Mouse (Mus musculus) retina, postnatal 7 days (tissue): ENCODE data around the gene Itpr1.

Experiments
- DNase-seq: peaks from one replicate; pipeline ENCODE4 v3.0.0-alpha.2; 2012; ENCODE audit warnings: low read depth, low spot score

Itpr1 gene

DNA sequence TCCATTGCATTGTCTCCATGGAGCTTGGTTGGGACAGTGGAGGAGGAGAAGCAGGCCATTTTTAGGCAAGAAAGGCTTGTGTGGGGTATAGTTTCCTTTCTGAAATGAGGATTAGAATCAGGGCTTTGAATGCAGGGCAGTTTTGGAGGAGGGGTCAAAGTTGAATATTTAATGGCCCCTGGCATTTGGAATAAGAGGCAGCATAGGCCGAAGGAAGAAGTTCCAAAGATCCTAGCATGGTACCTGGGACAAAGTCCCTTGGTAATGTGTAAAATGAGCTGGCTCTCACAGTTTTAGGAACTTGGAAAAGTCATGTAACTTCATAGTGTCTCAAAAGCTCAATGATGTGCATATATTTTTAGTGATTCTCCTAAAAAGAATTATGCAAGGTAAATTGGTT lies 27.1 kb downstream of the Itpr1 start:
- DNase-seq, result no peak

GRCm38 (mm10) chr6:108240754-108241153 lies 27.9 kb downstream of the Itpr1 start:
- no peak for DNase-seq

- no peak for DNase-seq
Observed at GRCm38 (mm10) chr6:108244571-108244970, 31.7 kb downstream of the Itpr1 start.

DNA sequence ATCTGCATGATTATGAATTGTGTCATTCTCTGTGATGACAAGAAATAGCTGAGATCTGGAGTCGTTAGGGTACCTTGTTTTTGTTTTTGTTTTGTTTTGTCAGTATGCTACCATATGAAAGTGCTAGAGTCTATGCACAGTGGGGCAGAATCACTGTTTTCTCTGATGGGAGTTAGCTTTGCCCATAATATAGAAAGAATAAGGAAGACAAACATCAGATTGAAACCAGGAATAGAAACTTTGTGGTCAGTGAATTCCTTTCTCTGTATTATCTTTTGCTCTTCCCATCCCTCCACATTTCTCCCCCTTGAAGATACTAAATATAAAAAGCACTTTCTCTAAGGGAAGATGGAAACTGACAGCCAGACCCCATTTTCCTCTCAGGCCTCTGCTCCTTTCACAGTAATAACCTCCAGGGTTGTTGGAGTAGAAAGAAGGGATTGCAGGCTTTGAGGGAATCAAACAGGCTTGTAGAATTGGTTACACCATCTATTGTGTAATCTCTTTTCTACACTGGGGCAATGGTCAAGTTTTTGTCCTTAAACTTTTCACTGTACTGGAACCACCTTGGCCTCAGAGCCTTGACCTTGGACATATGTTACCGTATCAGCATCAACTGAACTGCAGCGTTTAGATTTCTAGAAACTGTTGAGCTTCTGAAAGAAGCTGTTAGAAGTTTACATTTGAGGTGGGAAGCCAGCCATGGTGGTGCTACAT lies 33.6 kb downstream of the Itpr1 start:
- DNase-seq, result no peak

DNA sequence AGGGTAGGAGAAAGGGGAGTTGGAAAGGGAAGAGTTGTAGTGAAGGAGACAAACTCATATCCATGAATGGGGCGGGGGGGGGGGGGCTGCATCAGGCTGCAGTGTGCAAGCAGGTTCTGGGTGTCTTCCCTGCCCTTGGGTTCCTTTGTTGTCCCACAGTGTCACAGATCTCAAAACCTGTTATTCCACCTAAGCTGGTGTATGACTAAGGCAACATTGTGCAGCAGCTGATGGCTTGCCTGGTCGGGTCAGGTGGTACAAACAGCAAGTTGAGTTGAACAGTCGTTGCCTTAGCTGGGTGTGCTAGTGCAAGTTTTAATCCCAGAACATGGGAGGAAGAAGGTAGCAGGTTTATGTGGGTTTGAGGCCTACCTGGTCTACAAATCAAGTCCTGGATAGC lies 34.3 kb downstream of the Itpr1 start:
- no peak for DNase-seq

DNA sequence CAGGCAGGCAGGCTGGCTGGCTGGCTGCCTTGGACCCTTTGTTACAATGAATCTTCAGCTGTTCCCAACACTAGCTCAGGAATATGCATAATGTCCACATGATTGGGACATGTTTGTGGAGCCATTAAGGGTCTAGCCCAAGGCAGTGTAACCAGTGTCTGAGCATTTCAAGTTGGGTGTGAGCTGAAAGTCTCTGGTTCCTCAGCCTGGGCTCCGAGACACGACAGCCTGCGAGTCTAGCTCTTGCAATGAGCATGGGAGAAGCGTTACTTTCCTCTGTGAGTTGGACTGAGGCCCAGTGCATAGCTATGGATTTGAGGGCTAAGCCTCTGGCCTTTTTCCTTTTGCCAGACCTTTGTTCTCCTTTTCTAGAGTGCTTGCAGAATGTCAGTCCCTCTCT lies 35.6 kb downstream of the Itpr1 start:
- DNase-seq, result no peak

DNA sequence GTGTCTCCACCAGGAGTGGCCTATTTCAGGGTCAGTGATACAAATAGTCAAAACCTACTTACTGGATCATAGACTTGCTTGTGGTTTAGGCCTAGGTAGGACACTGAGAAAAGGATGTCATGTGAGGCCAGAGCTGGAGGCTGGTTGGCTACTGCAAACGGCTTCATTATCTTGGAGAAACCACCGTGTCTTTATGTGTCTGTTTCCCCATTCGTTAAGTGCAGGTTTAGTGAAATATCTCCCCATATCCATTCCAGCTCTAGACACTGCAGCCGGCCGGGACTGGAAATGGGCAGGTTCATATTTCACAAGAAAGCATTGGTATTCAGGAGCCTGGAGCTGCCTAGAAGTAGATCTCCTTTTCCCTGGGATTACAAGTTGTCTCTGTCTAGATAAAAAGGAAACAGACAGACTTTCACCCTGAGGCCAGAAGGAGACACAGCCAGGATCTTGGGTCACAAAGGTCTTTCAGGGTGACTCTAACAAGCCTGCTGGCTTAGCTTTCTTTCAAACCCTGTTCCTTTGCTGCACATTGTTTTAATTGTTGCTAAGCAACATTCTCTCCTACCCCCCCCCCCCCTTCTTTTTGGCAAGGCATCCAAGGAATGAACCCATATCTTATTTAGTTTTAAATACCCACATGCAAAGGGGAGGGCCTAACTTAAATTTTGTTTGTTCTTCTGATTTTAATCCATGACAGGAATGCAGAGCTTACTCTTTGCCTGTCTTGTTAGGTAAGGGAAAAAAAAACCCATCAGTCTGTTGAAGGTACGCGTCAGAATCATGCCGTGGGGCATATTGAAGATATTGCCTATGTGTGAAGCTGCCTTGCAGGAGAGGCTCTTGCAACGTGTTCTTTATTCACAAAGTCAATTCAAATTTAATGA lies 36.4 kb downstream of the Itpr1 start:
- no peak for DNase-seq

DNA sequence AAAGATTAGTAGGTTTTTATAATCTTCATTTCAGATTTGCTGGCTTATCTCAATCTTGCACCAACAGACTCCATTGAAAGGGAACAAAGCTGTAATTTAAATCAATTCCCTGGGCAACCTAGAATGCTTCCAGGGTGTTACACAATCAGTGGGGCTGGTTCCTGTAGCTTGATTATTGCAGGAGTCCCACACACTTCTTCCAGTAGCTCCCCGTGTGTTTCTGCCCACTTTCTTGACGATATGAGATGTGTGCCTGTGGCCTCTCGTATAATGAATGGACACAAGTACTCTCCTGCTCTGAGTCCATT lies 37.0 kb downstream of the Itpr1 start:
- no peak for DNase-seq

GRCm38 (mm10) chr6:108250416-108250815 lies 37.5 kb downstream of the Itpr1 start:
- DNase-seq, result no peak

GRCm38 (mm10) chr6:108252565-108253360 lies 39.9 kb downstream of the Itpr1 start:
- DNase-seq, result no peak

DNA sequence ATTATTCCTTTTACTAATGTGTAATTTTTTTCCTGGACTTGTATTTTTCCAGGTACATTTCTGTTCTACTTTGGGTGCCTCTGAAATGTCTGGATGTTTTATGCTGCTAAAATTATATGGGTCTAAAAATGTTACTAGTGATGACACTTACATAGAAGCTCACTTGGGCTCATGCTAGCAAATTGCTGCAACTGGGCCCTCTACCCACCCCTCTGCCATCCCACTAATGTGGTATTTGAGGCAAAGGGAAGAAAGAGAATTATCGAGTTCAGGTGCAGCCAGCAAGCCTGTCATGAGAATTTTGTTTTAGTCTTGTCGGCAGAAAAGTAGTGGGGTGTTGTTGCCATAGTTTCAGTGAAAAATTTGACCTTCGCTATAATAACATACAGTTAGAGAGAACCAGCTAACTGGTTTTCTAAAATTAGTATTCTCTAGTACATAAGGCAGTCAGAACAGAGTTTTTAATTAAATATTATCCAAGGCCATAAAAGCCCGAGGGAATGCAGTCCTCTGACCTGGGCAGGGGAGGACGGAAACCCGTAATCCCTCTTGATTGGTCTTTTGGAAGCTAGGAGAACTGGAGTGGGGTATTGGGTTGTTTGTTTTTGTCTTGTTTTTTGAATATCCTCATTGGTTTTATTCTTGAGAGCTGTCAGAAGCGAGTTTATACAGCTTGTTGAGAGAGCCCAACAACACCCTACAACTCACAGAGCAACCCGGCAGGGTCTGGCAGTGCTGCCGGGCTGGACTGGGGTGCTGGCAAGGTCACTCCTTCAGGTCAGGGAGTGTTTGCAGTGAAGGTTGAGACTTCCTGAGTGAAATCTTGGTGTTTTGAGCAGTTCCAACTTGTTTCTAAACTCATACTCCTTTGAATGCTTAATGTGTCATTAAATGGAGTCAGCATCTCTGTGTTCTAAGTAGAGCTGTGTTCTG lies 41.5 kb downstream of the Itpr1 start:
- DNase-seq, result no peak

DNA sequence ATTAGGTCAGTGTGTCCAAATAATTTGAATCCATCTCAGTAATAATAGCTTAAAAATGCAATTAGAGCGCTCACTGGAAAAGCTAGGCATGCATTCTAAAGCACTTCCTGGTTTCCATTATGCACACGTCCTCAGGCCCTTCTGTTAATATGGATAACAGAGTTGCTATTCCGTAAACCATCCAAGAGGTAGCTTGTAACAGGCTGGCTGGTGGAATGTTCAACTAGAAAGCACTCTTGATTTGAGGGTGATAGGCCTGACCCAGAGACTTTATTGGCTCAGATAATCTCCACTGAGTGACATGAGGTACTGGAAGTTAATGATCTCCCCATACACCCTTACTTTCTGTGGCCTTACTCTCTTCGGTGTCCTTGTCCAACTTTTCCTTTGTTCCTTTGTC lies 43.0 kb downstream of the Itpr1 start:
- no peak for DNase-seq

- DNase-seq, result no peak
Observed at GRCm38 (mm10) chr6:108257225-108257624, 44.3 kb downstream of the Itpr1 start.

DNA sequence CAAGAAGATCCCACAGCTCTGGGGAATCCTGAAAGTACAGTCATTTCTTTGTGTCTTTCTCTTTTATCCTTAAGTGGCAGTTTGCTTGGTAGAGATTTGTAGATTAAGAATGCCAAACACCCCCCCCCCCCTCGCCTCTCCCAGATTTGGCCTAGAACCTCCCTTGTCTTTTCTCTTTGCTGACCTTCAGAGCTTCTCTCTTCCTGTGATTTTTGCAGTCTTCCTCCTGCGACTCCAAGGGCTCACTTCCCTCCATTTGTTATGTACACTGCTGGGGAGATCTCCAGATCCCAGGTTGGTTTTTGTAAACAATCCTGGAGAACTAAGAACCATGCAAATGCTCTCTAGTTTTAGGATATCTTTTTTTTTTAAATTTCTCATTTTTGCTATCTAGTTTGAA lies 45.7 kb downstream of the Itpr1 start:
- no peak for DNase-seq

DNA sequence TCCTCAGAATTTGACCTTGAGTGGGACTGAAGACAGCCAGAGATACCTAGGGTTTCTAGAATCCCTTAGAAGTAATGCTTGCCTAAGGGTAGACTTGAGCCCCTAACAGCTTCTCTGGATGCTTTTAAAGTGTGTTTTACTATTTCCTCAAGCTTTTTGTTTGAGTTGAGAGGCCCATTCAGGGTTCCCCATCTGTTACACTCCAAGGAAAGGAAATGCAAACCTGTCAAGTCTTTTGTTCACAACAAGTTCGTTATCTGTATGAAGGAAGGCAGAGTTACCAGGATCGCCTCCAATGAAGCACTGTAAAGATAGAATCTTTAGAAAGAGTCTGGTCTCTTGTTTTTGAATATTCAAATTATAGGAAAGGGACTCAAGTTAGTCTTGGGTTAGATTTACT lies 46.8 kb downstream of the Itpr1 start:
- no peak for DNase-seq

DNA sequence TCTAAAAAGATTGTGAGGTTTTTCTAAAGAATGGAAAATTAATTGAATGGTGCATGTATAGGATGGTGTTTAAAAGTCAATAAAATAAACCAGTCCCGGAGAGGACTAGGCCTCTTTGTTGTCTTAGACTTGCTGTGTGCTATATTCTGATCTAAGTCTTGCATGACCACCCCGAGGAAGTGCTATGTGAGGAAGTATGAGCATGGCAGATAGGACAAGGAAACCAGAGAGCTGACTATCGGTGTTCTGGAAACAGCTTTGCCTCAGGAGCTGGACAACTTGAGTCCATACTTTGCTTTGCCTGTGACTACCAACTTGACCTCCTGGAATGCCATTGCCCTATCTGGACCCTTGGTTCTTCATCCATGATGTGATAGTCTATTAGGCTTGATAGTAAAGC lies 48.6 kb downstream of the Itpr1 start:
- DNase-seq, result no peak

- DNase-seq, result no peak
Observed at GRCm38 (mm10) chr6:108264164-108264563, 51.3 kb downstream of the Itpr1 start.

DNA sequence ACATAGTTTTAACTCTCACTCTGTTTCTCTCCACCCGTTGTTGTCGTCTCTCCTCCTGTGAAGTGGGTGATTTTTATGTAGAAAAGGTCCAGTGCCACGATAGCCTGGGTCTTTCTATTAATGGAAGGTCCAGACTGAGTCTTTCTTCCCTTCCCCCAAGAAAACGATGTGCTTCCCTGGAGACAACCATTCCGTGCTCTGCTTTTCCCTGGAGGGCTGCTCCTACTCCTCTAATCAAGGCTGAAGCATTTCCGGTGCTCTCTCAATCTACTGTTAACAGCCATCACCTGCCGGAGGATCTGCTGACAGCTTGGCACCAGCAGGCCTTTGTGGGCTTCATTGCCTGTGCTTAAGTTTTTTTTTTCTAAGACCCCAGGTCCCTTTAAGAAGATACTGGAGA lies 60.6 kb downstream of the Itpr1 start:
- DNase-seq, result no peak

GRCm38 (mm10) chr6:108274364-108275084 lies 61.6 kb downstream of the Itpr1 start:
- DNase-seq, result no peak

DNA sequence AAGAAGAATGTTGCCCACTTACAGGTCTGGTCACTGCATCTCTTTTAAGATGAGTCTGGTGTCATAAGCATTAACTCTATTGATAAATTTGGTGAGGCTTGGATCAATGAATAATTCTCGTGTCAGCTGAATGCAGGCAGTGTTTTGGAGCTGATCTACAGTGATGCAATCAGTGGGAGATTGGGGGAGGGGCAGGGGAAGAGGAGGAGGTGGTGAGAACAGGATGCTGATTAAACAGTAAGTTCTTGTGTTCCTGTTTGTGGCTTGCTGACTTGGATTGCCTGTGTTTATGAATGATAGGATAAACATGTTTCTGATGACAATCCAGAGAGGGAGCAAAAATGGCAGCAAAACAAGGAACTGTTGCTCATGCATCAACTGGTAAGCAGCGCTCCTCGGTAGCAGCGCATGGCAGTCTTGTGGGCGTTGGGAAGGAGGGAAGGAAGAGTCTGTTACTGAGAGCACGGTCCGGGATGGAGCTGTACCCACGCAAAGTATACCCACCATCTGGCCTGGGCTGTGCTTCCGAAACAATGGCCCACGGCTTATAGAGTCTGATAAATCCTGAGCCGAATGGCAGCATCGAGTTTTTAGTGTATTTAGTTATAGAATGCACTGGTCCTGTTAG lies 64.1 kb downstream of the Itpr1 start:
- DNase-seq, result no peak
